ENCODE assay signal across 23 mouse cellular contexts in the genomic region with DNA sequence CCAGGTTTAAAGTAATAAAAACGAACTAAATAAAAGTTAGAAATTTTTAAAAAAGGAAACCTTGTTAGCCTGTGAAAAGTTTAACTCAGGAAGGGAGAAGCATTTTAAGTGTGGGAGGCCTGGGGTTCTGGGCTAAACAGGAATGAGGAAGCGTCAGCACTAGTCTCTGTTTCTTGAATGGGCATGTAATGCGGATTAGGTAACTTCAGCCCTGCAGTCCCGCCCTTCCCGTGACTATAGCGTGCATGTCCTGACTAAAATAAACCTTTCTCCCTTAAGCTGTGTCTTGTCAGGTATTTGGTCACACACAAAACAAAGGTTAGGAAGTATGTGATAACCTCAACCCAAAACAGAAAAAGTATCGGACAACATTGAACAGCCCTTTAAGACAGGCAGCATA.
"Had no signal": no experiment of that assay in that cellular context is flagged by ENCODE, and none has a peak within 500 bp of the region (broad histone marks: within the 10 kb centered on the region; RNA-seq: fewer than 3 reads in every experiment).

No protein-coding gene starts in this region.

- DNase-seq: heart, adult 2 months; heart, postnatal 10 days; heart, postnatal 14 days; heart, postnatal 36 days; heart, postnatal 4 days; kidney, adult 11 months; kidney, adult 18-20 months; kidney, adult 2 months; kidney, adult 8-10 months; kidney, adult 9 months; kidney, postnatal 10 days; kidney, postnatal 14 days; kidney, postnatal 25 days; kidney, postnatal 36 days; kidney, postnatal 4 days; layer of hippocampus, adult 9-11 months; layer of hippocampus, postnatal 36 days had no signal

- ATAC-seq: hindbrain, embryonic 16.5 days; hindbrain, postnatal 0 days; inflammation-experienced regulatory T-cells, adult 6 months; intestine, embryonic 15.5 days; intestine, embryonic 16.5 days; intestine, postnatal 0 days had no signal
